Mouse (Mus musculus): Measurements from ENCODE around the gene Rhag.

The Rhag gene

DNA sequence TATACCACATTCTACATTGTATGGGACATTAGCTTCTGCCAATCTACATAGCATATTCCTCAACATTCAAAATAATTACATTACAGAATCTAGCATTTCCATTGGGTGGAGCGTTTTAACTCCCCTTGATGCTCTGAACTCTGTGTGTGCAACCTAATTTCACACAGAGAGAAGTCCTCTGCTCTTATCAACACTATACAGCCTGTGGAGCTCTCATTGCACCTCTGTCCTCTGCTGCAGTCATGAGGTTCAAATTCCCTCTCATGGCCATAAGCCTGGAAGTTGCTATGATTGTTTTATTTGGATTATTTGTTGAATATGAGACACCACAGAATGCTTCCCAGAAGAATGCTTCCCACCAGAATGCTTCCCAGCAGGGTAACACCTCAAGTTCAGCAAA lies at the start of gene Rhag:
Rhag (plus strand) TSS at position 193 of the 400 bp plus-strand sequence.
- Histone ChIP-seq H3K9me3 (ENCODE audit: low read length) (no peaks in the 10 kb centered on the region), H3K27me3 (ENCODE audit: insufficient read depth, low read length) (no peaks in the 10 kb centered on the region), H3K36me3 (ENCODE audit: insufficient read depth, low read length) (no peaks in the 10 kb centered on the region), H3K4me1 (replicated peaks; ENCODE audit: low read depth, low read length) (no peaks in the 10 kb centered on the region), H3K4me3 (replicated peaks; ENCODE audit: low read length) (no peak within 1 kb of the TSS)
- TF ChIP-seq NANOG (IDR thresholded peaks at IDR 0.05; ENCODE audit: borderline replicate concordance, low read length) (no peak), CTCF (conservative IDR thresholded peaks at IDR 0.05; ENCODE audit: low read length) (no peak), POU5F1 (IDR thresholded peaks at IDR 0.05; ENCODE audit: borderline replicate concordance, low read length) (no peak)

DNA sequence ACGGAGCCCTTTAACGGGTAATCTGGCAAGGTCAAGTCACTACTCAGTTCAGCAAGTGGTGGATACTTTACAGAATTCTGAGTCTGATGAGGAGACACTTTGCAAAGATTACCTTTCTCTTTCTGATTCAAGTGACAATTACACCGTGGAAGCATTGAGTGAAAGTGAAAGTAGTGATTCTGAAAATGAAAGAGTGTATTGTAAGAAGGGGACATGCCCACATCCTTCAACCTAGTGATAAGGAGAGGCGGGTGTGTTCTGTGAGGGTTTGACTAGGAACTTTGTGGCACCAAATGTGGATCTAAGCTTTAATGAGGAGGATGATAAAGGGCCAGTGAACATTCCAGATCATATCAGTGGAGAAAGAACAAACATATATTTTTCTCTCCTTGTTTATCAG lies 47.3 kb upstream of the Rhag start:
- H3K4me3 ChIP-seq (replicated peaks; ENCODE audit: low read length), result no peak overlapping the region
- no peaks in the 10 kb centered on the region for H3K9me3 ChIP-seq (ENCODE audit: low read length)
- H3K36me3 ChIP-seq (ENCODE audit: insufficient read depth, low read length), result no peaks in the 10 kb centered on the region
- H3K27me3 ChIP-seq (ENCODE audit: insufficient read depth, low read length), result no peaks in the 10 kb centered on the region
- TF ChIP-seq NANOG (IDR thresholded peaks at IDR 0.05; ENCODE audit: borderline replicate concordance, low read length) (no peak), POU5F1 (IDR thresholded peaks at IDR 0.05; ENCODE audit: borderline replicate concordance, low read length) (no peak), CTCF (conservative IDR thresholded peaks at IDR 0.05; ENCODE audit: low read length) (no peak)
- no peaks in the 10 kb centered on the region for H3K4me1 ChIP-seq (replicated peaks; ENCODE audit: low read depth, low read length)

DNA sequence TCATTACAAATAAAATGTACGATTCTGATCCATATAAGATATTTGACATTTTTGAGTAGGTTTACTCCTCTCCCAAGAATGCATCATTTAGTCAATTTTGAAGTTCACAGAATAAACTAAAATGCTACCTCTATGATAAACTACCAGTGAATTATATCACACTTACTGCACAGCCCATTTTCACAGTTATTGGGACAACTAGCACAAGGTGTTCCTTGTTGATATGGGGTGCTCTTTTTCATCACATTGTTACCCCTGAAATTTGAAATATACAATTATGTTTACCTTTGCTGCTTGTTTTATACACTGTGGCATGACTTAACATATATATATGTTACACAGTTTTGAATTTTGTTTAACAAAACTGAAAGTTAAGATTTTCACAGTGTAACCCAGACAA lies 43.8 kb upstream of the Rhag start:
- Histone ChIP-seq H3K4me1 (replicated peaks; ENCODE audit: low read depth, low read length) (no peaks in the 10 kb centered on the region), H3K27me3 (ENCODE audit: insufficient read depth, low read length) (no peaks in the 10 kb centered on the region), H3K36me3 (ENCODE audit: insufficient read depth, low read length) (no peaks in the 10 kb centered on the region), H3K9me3 (ENCODE audit: low read length) (no peaks in the 10 kb centered on the region), H3K4me3 (replicated peaks; ENCODE audit: low read length) (no peak overlapping the region)
- no peak for TF ChIP-seq POU5F1 (IDR thresholded peaks at IDR 0.05; ENCODE audit: borderline replicate concordance, low read length)
- no peak for TF ChIP-seq NANOG (IDR thresholded peaks at IDR 0.05; ENCODE audit: borderline replicate concordance, low read length)
- TF ChIP-seq CTCF (conservative IDR thresholded peaks at IDR 0.05; ENCODE audit: low read length), result no peak

DNA sequence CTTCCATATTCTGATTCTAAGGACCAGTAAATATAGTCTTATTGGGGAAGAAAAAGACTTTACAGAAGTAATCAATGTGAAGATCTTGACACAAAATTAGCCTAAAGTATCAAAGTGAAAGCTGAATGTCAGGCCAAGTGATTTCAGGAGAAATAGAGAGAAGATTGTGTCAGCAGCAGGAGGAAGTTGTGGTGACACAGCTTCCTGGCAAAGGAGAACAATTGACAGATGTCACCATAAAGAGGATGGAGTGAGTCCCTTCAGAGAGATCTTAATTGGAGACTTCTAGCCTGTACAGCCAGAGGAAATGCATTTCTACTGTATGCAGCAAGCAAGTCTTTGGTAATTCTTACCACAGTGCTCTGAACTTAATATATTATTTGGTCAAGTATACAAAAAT lies 21.0 kb upstream of the Rhag start:
- TF ChIP-seq CTCF (conservative IDR thresholded peaks at IDR 0.05; ENCODE audit: low read length), result no peak
- TF ChIP-seq NANOG (IDR thresholded peaks at IDR 0.05; ENCODE audit: borderline replicate concordance, low read length), result no peak
- no peak for TF ChIP-seq POU5F1 (IDR thresholded peaks at IDR 0.05; ENCODE audit: borderline replicate concordance, low read length)
- no peaks in the 10 kb centered on the region for H3K36me3 ChIP-seq (ENCODE audit: insufficient read depth, low read length)
- H3K9me3 ChIP-seq (ENCODE audit: low read length), result no peaks in the 10 kb centered on the region
- no peaks in the 10 kb centered on the region for H3K4me1 ChIP-seq (replicated peaks; ENCODE audit: low read depth, low read length)
- no peaks in the 10 kb centered on the region for H3K27me3 ChIP-seq (ENCODE audit: insufficient read depth, low read length)
- no peak overlapping the region for H3K4me3 ChIP-seq (replicated peaks; ENCODE audit: low read length)

DNA sequence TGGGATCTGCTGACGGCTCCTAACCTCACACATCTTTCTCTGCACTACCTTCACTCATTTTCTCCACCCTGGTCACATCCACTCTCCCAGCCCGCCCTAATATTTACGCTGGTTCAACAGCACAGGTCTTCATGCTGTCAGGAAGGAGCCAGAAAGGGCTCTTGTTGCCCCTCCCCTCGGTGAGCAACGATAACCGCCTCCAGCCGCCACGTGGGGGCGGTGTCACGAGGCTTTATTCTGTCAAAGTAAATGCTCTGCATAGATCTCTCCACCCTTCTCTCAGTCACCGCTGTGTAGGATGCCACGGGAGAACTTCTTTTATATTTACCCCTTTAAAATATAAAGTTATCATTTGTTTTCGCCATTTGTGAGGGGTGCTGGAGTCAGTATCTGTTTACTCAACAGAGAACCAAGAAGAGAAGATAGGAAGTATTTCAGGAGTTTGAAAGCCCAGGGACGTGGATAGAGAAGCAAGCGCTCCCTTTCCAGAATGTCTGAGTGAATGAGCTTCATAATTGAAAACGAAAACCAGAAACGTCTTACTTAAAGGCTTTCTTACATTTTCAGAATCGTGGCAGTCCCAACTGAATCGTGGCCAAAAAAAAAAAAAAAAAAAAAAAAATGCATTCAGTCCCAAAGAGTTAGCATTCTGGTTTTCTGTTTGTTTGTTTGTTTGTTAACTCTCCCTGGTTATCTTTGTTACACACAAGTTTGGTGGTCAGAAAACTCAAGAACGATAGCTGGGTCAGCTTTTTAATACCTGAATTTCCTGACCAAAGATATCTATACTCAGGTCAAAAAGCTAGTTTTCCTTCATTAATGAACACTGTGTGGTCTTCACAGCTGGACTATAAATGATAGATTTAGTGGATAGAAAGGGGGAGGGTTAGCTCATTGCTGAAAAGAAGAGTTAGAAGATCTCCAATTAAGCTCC lies 16.7 kb upstream of the Rhag start:
- TF ChIP-seq NANOG (IDR thresholded peaks at IDR 0.05; ENCODE audit: borderline replicate concordance, low read length), result no peak
- TF ChIP-seq POU5F1 (IDR thresholded peaks at IDR 0.05; ENCODE audit: borderline replicate concordance, low read length), result no peak
- TF ChIP-seq CTCF (conservative IDR thresholded peaks at IDR 0.05; ENCODE audit: low read length), result peak; percentile 33; the same call in 1 of the 2 replicates
- H3K4me3 ChIP-seq (replicated peaks; ENCODE audit: low read length), result no peak overlapping the region
- no peaks in the 10 kb centered on the region for H3K27me3 ChIP-seq (ENCODE audit: insufficient read depth, low read length)
- no peaks in the 10 kb centered on the region for H3K36me3 ChIP-seq (ENCODE audit: insufficient read depth, low read length)
- no peaks in the 10 kb centered on the region for H3K4me1 ChIP-seq (replicated peaks; ENCODE audit: low read depth, low read length)
- no peaks in the 10 kb centered on the region for H3K9me3 ChIP-seq (ENCODE audit: low read length)

DNA sequence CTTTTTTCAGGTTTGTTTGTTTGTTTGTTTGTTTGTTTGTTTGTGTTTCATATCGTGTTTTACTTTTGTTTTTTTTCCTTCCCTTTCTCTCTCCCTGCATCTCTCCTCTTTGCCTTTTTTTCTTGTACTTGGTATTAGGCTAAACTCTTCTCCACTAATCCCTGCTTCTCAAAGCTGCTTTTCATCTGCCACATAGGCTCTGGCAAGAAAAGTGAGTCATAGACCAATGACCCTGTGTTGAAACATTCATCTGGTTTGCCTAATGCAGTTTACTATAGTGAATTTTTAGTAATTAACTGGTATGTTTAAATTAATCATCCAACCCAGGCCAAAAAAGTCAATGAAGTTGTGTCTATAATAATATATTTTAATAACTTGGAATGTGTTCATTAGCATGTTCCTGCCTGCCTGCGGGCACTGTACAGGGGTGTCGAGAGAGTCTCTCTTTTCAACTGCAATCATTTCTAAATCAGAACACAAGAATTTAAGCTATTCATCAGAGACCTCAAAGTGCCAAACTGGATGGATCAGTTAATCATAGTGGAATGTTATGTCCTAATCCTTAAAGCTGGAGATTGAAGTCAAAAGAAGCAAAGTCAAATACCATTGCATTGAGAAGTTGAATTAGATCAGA lies 8.1 kb upstream of the Rhag start:
- Histone ChIP-seq H3K27me3 (ENCODE audit: insufficient read depth, low read length) (no peaks in the 10 kb centered on the region), H3K4me1 (replicated peaks; ENCODE audit: low read depth, low read length) (no peaks in the 10 kb centered on the region), H3K9me3 (ENCODE audit: low read length) (no peaks in the 10 kb centered on the region), H3K4me3 (replicated peaks; ENCODE audit: low read length) (no peak overlapping the region), H3K36me3 (ENCODE audit: insufficient read depth, low read length) (no peaks in the 10 kb centered on the region)
- TF ChIP-seq NANOG (IDR thresholded peaks at IDR 0.05; ENCODE audit: borderline replicate concordance, low read length) (no peak), CTCF (conservative IDR thresholded peaks at IDR 0.05; ENCODE audit: low read length) (no peak), POU5F1 (IDR thresholded peaks at IDR 0.05; ENCODE audit: borderline replicate concordance, low read length) (no peak)

DNA sequence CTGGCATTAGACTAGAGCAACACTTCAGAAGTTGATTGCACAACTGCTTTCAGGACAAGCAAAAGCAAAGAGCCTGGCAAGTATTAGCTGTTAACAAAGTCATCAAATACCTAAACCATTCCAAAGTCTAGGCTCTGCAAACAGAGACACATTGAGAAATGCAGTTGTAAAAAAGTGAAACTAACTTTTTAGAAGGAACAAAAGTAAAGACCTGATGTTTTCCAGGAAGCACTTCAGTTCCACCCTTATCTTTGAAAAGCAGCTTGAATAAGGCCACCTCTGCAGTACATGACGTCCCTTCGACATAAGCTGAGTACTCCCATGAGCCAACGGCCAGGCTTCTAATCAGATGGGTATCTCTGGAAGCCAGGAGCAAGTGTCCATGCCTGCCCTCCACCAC lies 4.4 kb upstream of the Rhag start:
- Histone ChIP-seq H3K9me3 (ENCODE audit: low read length) (no peaks in the 10 kb centered on the region), H3K36me3 (ENCODE audit: insufficient read depth, low read length) (no peaks in the 10 kb centered on the region), H3K4me1 (replicated peaks; ENCODE audit: low read depth, low read length) (no peaks in the 10 kb centered on the region), H3K4me3 (replicated peaks; ENCODE audit: low read length) (no peak overlapping the region), H3K27me3 (ENCODE audit: insufficient read depth, low read length) (no peaks in the 10 kb centered on the region)
- TF ChIP-seq NANOG (IDR thresholded peaks at IDR 0.05; ENCODE audit: borderline replicate concordance, low read length) (no peak), CTCF (conservative IDR thresholded peaks at IDR 0.05; ENCODE audit: low read length) (no peak), POU5F1 (IDR thresholded peaks at IDR 0.05; ENCODE audit: borderline replicate concordance, low read length) (no peak)

DNA sequence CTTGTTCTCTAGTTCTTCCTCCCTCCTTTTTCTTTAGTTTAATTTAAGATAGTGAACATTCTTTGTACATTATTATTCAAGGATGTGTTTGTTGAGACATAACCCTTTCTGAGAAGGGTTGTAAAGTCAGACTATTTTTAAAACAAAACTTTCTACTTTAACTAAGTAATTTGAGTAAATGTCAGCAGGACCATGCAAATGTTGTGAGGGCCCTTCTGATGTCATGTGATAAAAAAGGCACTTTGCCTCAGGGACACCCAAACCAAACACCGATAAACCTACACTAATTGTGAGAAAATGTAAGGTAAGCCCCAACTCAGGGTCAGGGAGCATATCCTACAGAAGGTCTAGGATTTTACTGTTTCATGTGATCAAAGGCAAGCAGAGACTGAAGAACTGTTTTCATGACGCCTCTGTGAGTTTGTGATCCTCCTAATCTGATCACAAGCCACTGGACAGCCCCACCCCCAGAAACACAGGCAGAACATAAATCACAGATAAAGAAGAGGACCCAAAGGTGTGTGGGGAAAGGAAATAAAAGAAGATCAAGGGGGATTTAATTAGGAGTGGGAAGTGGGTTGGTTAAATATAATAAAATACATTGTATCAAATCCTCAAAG lies 3.9 kb upstream of the Rhag start, which contains the start of gene Crisp2:
Crisp2 (minus strand) TSS at position 51 of the 620 bp plus-strand sequence.
- Histone ChIP-seq H3K36me3 (ENCODE audit: insufficient read depth, low read length) (no peaks in the 10 kb centered on the region), H3K4me3 (replicated peaks; ENCODE audit: low read length) (no peak within 1 kb of the TSS), H3K9me3 (ENCODE audit: low read length) (no peaks in the 10 kb centered on the region), H3K27me3 (ENCODE audit: insufficient read depth, low read length) (no peaks in the 10 kb centered on the region), H3K4me1 (replicated peaks; ENCODE audit: low read depth, low read length) (no peaks in the 10 kb centered on the region)
- no peak for TF ChIP-seq NANOG (IDR thresholded peaks at IDR 0.05; ENCODE audit: borderline replicate concordance, low read length)
- TF ChIP-seq CTCF (conservative IDR thresholded peaks at IDR 0.05; ENCODE audit: low read length), result no peak
- TF ChIP-seq POU5F1 (IDR thresholded peaks at IDR 0.05; ENCODE audit: borderline replicate concordance, low read length), result no peak
